Mouse (Mus musculus) heart, embryonic 14.5 days (tissue): ENCODE data around the gene Plcz1. TPM values are rescaled to one million over a fixed set of nuclear protein-coding genes. Genes with fewer than 3 reads are reported as not detected.
A peak's percentile ranks its signal among the peaks of the same experiment; 100 is the strongest.

ENCODE experiments used
- ATAC-seq: fragments of 200-750 bp; cut with Nextera tagmentation; 2 replicates; pipeline ENCODE4 v1.8.0; 2017; ENCODE audit warnings: low read depth, moderate TSS enrichment; ENCODE audit not compliant: insufficient number of reproducible peaks, insufficient read depth, low FRiP score
- H3K27ac ChIP-seq, 2 experiments: fragments of 200-500 bp in 1 of 2; fragments of 300-500 bp in 1 of 2; sonication (generic) in 1 of 2; replicated peaks in 1 of 2; 2 replicates each; pipeline ENCODE4 v1.5.1; 2012 to 2014; ENCODE audit warnings: low read depth in 2 of 2, low read length in 2 of 2, control low read depth in 1 of 2, mild to moderate bottlenecking in 1 of 2, mixed read lengths in 1 of 2; ENCODE audit not compliant: control insufficient read depth in 1 of 2, insufficient read depth in 1 of 2
- H3K27me3 ChIP-seq: fragments of 300-500 bp; sonication (generic); 2 replicates; pipeline ENCODE4 v1.6.1; 2014; ENCODE audit warnings: mild to moderate bottlenecking, low read length, control low read depth; ENCODE audit not compliant: control insufficient read depth, insufficient read depth
- H3K36me3 ChIP-seq: fragments of 300-500 bp; sonication (generic); 2 replicates; pipeline ENCODE4 v1.6.1; 2014; ENCODE audit warnings: mild to moderate bottlenecking, control low read depth, low read length, mixed read lengths; ENCODE audit not compliant: control insufficient read depth, insufficient read depth
- H3K4me1 ChIP-seq, 2 experiments: fragments of 200-500 bp in 1 of 2; fragments of 300-500 bp in 1 of 2; sonication (generic) in 1 of 2; 2 replicates each; pipeline ENCODE4 v1.6.1; 2012 to 2014; ENCODE audit warnings: low read length in 2 of 2, control low read depth in 1 of 2, mixed read lengths in 1 of 2; ENCODE audit not compliant: control insufficient read depth in 2 of 2, insufficient read depth in 2 of 2
- H3K4me2 ChIP-seq: fragments of 300-500 bp; sonication (generic); 2 replicates; pipeline ENCODE4 v1.6.1; 2014; ENCODE audit warnings: mild to moderate bottlenecking, low read length
- H3K4me3 ChIP-seq, 2 experiments: fragments of 200-500 bp in 1 of 2; fragments of 300-500 bp in 1 of 2; sonication (generic) in 1 of 2; 2 replicates each; pipeline ENCODE4 v1.5.1; 2012 to 2014; ENCODE audit warnings: low read length in 2 of 2, mild to moderate bottlenecking in 2 of 2, control low read depth in 1 of 2, low read depth in 1 of 2, moderate library complexity in 1 of 2; ENCODE audit not compliant: control insufficient read depth in 1 of 2, insufficient read depth in 1 of 2
- H3K9ac ChIP-seq: fragments of 300-500 bp; sonication (generic); 2 replicates; pipeline ENCODE4 v1.6.1; 2014; ENCODE audit warnings: mild to moderate bottlenecking, low read length
- H3K9me3 ChIP-seq: fragments of 300-500 bp; sonication (generic); 2 replicates; pipeline ENCODE4 v1.6.1; 2016; ENCODE audit warnings: low read length, control low read depth; ENCODE audit not compliant: control insufficient read depth
- WGBS: fragments of 180-500 bp; shearing (Covaris S2); extraction: QIAGEN DNeasy Blood & Tissue Kit; methylation state at CpG from one replicate; pipeline ENCODE4 v1.1.7; 2014; 5-methylcytosine and 5-hydroxymethylcytosine counted together
- polyA plus RNA-seq: library from polyadenylated mRNA; unstranded; fragments of >200 nt; fragmentation: Nextera tagmentation; extraction: Ambion mirVana; gene quantifications from 2 replicates; pipeline ENCODE4 v1.2.1, GENCODE M21; 2014

Gene Plcz1
- polyA plus RNA-seq, 1 experiment from 2014 or later = not detected

DNA sequence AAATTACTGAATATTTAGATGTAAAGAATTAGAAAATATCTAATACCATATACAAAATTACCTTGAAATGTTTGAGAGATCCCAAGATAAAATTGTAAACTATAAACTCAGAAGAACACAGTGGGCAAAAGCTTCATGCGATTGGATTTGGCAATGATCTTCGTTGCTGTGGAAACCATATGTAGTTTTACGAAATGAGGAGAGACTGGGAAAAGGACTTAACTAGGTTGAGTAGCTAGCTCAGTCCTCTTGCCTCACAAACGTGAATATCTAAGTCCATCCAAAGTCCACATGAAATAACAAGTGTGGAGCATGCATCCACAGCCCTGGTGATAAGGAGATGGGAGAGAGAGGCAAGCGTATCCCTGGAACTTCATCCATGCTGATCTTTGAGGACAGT is 66.6 kb downstream of the Plcz1 start:
- no peaks in the 10 kb centered on the region for H3K27me3 ChIP-seq
- no peaks in the 10 kb centered on the region for H3K36me3 ChIP-seq
- H3K9me3 ChIP-seq = no peaks in the 10 kb centered on the region
- H3K4me3 ChIP-seq = no peak overlapping the region
- 83% methylated on average over 5 of the region's 5 CpGs for WGBS
- H3K9ac ChIP-seq = no peak overlapping the region
- ATAC-seq = no peak
- no peaks in the 10 kb centered on the region for H3K4me1 ChIP-seq
- H3K27ac ChIP-seq = no peak overlapping the region
- no peak overlapping the region for H3K4me2 ChIP-seq

DNA sequence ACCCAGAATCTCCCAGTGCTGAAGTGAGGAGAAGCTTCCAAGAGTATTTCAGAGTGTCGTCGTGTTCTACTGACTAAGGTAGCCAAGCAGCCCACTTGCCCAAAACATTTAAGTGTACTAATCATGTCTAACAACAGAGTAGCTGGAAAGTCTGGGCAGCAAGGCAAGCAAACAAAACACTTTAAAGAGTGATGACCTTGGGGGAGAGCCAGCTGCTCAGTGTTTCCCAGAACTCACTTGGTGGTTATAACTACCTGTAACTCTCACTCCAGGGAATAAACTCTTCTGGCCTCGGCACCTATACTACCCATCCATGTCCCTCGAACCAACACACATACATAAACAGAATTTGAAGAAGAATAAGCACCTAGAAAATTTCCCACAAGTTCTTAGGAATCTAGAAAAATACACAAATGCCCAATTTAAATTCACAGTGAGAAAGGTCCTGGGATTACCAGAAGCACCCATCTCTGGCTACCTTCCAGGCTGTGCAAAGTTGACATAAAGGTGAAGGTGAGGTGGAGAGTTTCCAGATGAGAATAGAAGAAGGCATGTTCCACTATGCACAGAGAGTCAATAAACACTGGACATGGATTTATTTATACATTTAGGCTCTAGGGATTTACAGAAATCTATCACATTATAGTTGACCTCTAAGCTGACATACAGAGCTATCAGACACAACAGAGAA is 69.5 kb downstream of the Plcz1 start:
- Histone ChIP-seq H3K9ac (no peak overlapping the region), H3K4me3 (no peak overlapping the region), H3K27me3 (no peaks in the 10 kb centered on the region), H3K9me3 (no peaks in the 10 kb centered on the region), H3K27ac (no peak overlapping the region), H3K4me2 (no peak overlapping the region), H3K36me3 (no peaks in the 10 kb centered on the region), H3K4me1 (no peaks in the 10 kb centered on the region)
- no peak for ATAC-seq
- WGBS = 57% methylated on average over 4 of the region's 4 CpGs

DNA sequence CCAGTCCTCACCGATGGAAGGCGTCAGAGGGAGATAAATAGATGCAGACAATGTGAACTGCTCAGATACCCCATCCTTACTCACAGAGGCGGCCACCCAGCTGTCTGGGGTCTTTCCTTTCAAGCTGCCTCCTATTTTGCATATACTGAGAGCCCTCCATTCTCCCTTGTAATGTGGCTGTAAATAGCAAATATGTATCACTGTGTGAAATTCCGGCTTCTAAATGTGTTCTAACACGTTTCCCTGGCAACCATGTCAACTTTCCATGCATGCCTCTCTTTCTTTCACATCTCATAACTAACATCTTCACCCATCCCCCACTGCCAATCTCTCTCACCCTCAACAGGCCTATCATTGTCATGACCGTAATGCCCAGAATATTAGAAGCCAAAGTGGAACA is 74.6 kb downstream of the Plcz1 start:
- no peak for ATAC-seq
- Histone ChIP-seq H3K27ac (no peak overlapping the region), H3K9me3 (no peaks in the 10 kb centered on the region), H3K9ac (no peak overlapping the region), H3K4me3 (no peak overlapping the region), H3K4me1 (no peaks in the 10 kb centered on the region), H3K4me2 (no peak overlapping the region), H3K36me3 (no peaks in the 10 kb centered on the region), H3K27me3 (no peaks in the 10 kb centered on the region)
- 52% methylated on average over 6 of the region's 6 CpGs for WGBS

DNA sequence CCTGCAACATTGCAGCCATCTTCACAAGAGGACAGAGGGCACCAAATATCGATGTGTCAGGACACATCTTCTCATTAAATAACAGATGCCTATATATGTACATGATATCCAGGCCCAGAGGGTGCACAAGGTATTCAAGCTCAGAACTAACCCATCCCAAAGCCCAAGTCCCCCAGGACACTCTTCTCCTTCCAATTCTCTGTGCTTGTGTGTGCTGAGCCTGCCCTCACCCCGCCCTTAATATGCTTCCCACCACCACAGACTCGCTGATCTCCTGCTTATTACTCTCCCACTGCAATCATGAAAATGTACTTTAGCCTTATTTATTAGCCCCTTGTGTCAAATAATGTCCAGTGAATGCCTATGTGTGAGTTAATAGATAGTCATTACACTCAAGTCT is 76.4 kb downstream of the Plcz1 start:
- WGBS = 78% methylated on average over 3 of the region's 3 CpGs
- no peak overlapping the region for H3K4me2 ChIP-seq
- H3K36me3 ChIP-seq = no peaks in the 10 kb centered on the region
- no peak overlapping the region for H3K27ac ChIP-seq
- no peaks in the 10 kb centered on the region for H3K27me3 ChIP-seq
- H3K4me3 ChIP-seq = no peak overlapping the region
- H3K9ac ChIP-seq = no peak overlapping the region
- H3K4me1 ChIP-seq = no peaks in the 10 kb centered on the region
- ATAC-seq = no peak
- no peaks in the 10 kb centered on the region for H3K9me3 ChIP-seq

DNA sequence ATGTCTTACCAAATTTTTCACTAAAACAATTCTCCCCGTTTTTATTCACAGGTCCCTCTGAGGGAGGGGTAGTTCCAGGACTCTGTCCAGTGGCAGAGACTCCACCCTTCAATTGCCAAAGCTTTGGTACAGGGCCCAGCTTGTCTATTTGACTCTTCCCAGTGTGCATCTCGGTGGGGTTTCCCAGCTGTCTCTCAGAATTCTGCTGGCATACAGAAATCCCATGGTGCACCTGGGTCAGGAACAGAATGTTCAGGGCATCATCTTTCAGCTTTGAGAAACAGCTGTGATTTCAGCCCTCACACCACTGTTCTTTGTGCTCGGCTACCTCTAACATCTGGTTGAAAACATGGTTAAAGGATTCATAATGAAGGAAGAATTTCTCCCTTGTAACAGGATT is 77.5 kb downstream of the Plcz1 start:
- ATAC-seq = no peak
- no peak overlapping the region for H3K4me2 ChIP-seq
- no peaks in the 10 kb centered on the region for H3K9me3 ChIP-seq
- H3K36me3 ChIP-seq = no peaks in the 10 kb centered on the region
- H3K4me1 ChIP-seq = no peaks in the 10 kb centered on the region
- H3K9ac ChIP-seq = no peak overlapping the region
- no peak overlapping the region for H3K27ac ChIP-seq
- H3K27me3 ChIP-seq = no peaks in the 10 kb centered on the region
- no peak overlapping the region for H3K4me3 ChIP-seq
- 61% methylated on average over 3 of the region's 3 CpGs for WGBS

- WGBS = 39% methylated on average over 7 of the region's 7 CpGs
- Histone ChIP-seq H3K9ac (no peak overlapping the region), H3K36me3 (no peaks in the 10 kb centered on the region), H3K4me2 (no peak overlapping the region), H3K27ac (no peak overlapping the region), H3K27me3 (no peaks in the 10 kb centered on the region), H3K4me1 (peaks cover 7 to 8% of the 10 kb centered on the region in 2 experiments; a peak in 3 of 4 replicates), H3K4me3 (no peak overlapping the region), H3K9me3 (no peaks in the 10 kb centered on the region)
- no peak for ATAC-seq
Observed at GRCm38 (mm10) chr6:139957531-139958241, 83.6 kb downstream of the Plcz1 start.

DNA sequence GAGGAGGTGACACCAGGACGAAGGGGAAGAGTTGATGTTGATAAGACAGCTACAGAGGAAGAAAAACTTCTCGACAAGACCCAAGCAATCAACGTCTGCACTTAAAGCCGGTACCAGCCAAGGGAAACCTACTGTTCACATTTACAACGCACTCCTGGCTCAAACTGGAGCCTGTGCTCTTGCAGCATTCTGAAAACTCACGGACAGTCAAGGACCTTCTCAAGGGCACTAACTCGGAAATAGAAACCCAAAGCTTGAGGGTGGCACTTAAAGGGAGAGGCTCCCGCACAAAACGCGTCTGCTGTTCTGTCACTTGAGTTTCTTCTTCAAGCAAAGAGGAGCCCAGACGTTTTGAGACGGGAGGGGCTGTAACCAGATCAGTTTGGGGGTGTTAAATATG is 87.7 kb downstream of the Plcz1 start:
- Histone ChIP-seq H3K9ac (no peak overlapping the region), H3K27me3 (no peaks in the 10 kb centered on the region), H3K4me3 (no peak overlapping the region), H3K4me1 (peaks cover 7 to 8% of the 10 kb centered on the region in 2 experiments; a peak in 3 of 4 replicates), H3K36me3 (no peaks in the 10 kb centered on the region), H3K4me2 (peak overlapping the region; percentile 8), H3K27ac (peak overlapping the region; percentile 37 to 68), H3K9me3 (no peaks in the 10 kb centered on the region)
- ATAC-seq = no peak
- 26% methylated on average over 12 of the region's 12 CpGs for WGBS
